Mouse (Mus musculus) kidney, adult 9 months (tissue): ENCODE results near the gene Krtcap2.
A peak's percentile ranks its signal among the peaks of the same experiment; 100 is the strongest.

Experiments
- DNase-seq: peaks from one replicate; pipeline ENCODE4 v3.0.0; 2022

Gene Krtcap2

GRCm38 (mm10) chr3:89284261-89284660 is 38.5 kb downstream of the Krtcap2 start:
- no peak for DNase-seq

- DNase-seq = no peak
These were observed 39.8 kb downstream of the Krtcap2 start for GRCm38 (mm10) chr3:89285526-89285925.

GRCm38 (mm10) chr3:89287286-89287685 is 41.5 kb downstream of the Krtcap2 start:
- DNase-seq = no peak

GRCm38 (mm10) chr3:89288503-89288928 is 42.8 kb downstream of the Krtcap2 start:
- peak; percentile 72 for DNase-seq

- DNase-seq = no peak
These were observed 46.1 kb downstream of the Krtcap2 start for GRCm38 (mm10) chr3:89291874-89292273.

- DNase-seq = no peak
These were observed 46.5 kb downstream of the Krtcap2 start for GRCm38 (mm10) chr3:89292303-89292702.

- DNase-seq = peak; percentile 82
These were observed 47.6 kb downstream of the Krtcap2 start for GRCm38 (mm10) chr3:89293247-89293918.

- peak; percentile 85 for DNase-seq
These were observed 48.4 kb downstream of the Krtcap2 start for GRCm38 (mm10) chr3:89294195-89294594.

- DNase-seq = no peak
These were observed 50.0 kb downstream of the Krtcap2 start for GRCm38 (mm10) chr3:89295685-89296230.

- DNase-seq = no peak
These were observed 51.1 kb downstream of the Krtcap2 start for GRCm38 (mm10) chr3:89296761-89297396.

GRCm38 (mm10) chr3:89298908-89299307 is 53.1 kb downstream of the Krtcap2 start:
- DNase-seq = no peak

- DNase-seq = peak; percentile 67
These were observed 53.7 kb downstream of the Krtcap2 start for GRCm38 (mm10) chr3:89299499-89299898.
